ENCODE assay signal across 11 mouse cellular contexts in genomic region chr12:59133437-59133999, GRCm38 (mm10). TPM values are rescaled to one million over a fixed set of nuclear protein-coding genes. Genes with fewer than 3 reads are reported as not detected.
DNase-seq lines count a peak whose midpoint lies in the region; ATAC-seq and TF ChIP-seq lines count a peak whose summit lies in the region.
"Had no signal": no experiment of that assay in that cellular context is flagged by ENCODE, and none has a peak within 500 bp of the region (broad histone marks: within the 10 kb centered on the region; RNA-seq: fewer than 3 reads in every experiment).

No protein-coding gene starts in this region.

- peak overlapping the region; percentile 16 for H3K4me2 ChIP-seq in heart, embryonic 16.5 days (ENCODE audit: low read depth, low read length)
- peak overlapping the region; percentile 98 for H3K4me2 ChIP-seq in liver, embryonic 12.5 days

- ATAC-seq in heart, embryonic 16.5 days (replicated peaks; ENCODE audit: extremely low read depth, insufficient read depth, low FRiP score) = no peak
- peak; percentile 6 for ATAC-seq in activated CD4-positive, CD25-positive, alpha-beta regulatory T cell, adult 4 months
- ATAC-seq in liver, embryonic 12.5 days = no peak

- no peak overlapping the region for H3K27ac ChIP-seq in heart, embryonic 16.5 days (ENCODE audit: low read length)
- H3K27ac ChIP-seq in liver, embryonic 12.5 days = peak overlapping the region; percentile 91
- H3K27ac ChIP-seq in cerebellum, adult 2 months (ENCODE audit: insufficient read depth, low read length) = no peak overlapping the region
- H3K27ac ChIP-seq: hindbrain, embryonic 10.5 days had no signal

- no peaks in the 10 kb centered on the region for H3K27me3 ChIP-seq in heart, embryonic 16.5 days (ENCODE audit: control insufficient read depth, insufficient read depth, low read length)
- H3K27me3 ChIP-seq in liver, embryonic 12.5 days (replicated peaks) = no peaks in the 10 kb centered on the region
- H3K27me3 ChIP-seq in cerebellum, adult 2 months (ENCODE audit: control insufficient read depth, insufficient read depth, low read length) = no peaks in the 10 kb centered on the region

- no peak for TF ChIP-seq POLR2A in cerebellum, adult 2 months (IDR thresholded peaks at IDR 0.05; ENCODE audit: borderline replicate concordance, insufficient read depth, low read length)

- TF ChIP-seq CTCF in cerebellum, adult 2 months (IDR thresholded peaks at IDR 0.05; ENCODE audit: borderline replicate concordance, insufficient read depth, low read depth, low read length) = no peak

- peak overlapping the region; percentile 20; the same call in 1 of the 2 replicates for H3K4me3 ChIP-seq in heart, embryonic 16.5 days (ENCODE audit: low read length)
- H3K4me3 ChIP-seq in liver, embryonic 12.5 days = peak overlapping the region; percentile 81
- H3K4me3 ChIP-seq in cerebellum, adult 2 months (replicated peaks; ENCODE audit: insufficient read depth, low read depth, low read length) = no peak overlapping the region

- H3K4me1 ChIP-seq in heart, embryonic 16.5 days (ENCODE audit: control insufficient read depth, insufficient read depth, low read length) = peaks cover 21% of the 10 kb centered on the region
- peaks cover 63% of the 10 kb centered on the region for H3K4me1 ChIP-seq in liver, embryonic 12.5 days
- H3K4me1 ChIP-seq in cerebellum, adult 2 months (ENCODE audit: control insufficient read depth, insufficient read depth, low read length) = peaks cover 6% of the 10 kb centered on the region

- intact Hi-C loops in heart, postnatal 10 days (cut with DNase I) = no loop called here

- H3K9me3 ChIP-seq in heart, embryonic 16.5 days (replicated peaks; ENCODE audit: control insufficient read depth, low read length) = no peaks in the 10 kb centered on the region
- no peaks in the 10 kb centered on the region for H3K9me3 ChIP-seq in liver, embryonic 12.5 days (replicated peaks)
- H3K9me3 ChIP-seq: hindbrain, embryonic 10.5 days had no signal

- peaks cover 7% of the 10 kb centered on the region for H3K36me3 ChIP-seq in heart, embryonic 16.5 days (ENCODE audit: control insufficient read depth, insufficient read depth)
- H3K36me3 ChIP-seq in liver, embryonic 12.5 days = peaks cover 22% of the 10 kb centered on the region

- WGBS in heart, embryonic 16.5 days = 77% methylated on average over 10 of the region's 10 CpGs
- 62% methylated on average over 10 of the region's 10 CpGs for WGBS in liver, embryonic 12.5 days (ENCODE audit: insufficient replicate concordance)
- 85% methylated on average over 10 of the region's 10 CpGs for WGBS in cerebellum, adult 2 months

- H3K9ac ChIP-seq in heart, embryonic 16.5 days (ENCODE audit: low read length) = no peak overlapping the region
- H3K9ac ChIP-seq in liver, embryonic 12.5 days = peak overlapping the region; percentile 92

- DNase-seq in heart, postnatal 10 days = no peak
- peak; percentile 47 for DNase-seq in 416B (ENCODE audit: low read depth)
- DNase-seq in frontal cortex, adult 2 months (ENCODE audit: extremely low spot score in 1 of 2, low spot score in 1 of 2) = no peak
- DNase-seq in cerebellum, adult 2 months = no peak
- no peak for DNase-seq in adrenal gland, adult 18-20 months (ENCODE audit: low spot score in 2 of 2)
- DNase-seq: adrenal gland, adult 8-10 months; gastrocnemius, postnatal 10 days had no signal

RNA-seq across cellular contexts. Expression of gene Mia2, which starts 37.9 kb away (rescaled TPM):
- polyA plus RNA-seq in heart, embryonic 16.5 days (2015; fragmentation: Nextera tagmentation; extraction: Ambion mirVana) = 43.0 and 63.6 TPM in 2 replicates
- 10 to 100 TPM; 62.8 to 65.1 TPM for total RNA-seq in heart, postnatal 10 days (2021)
- polyA plus RNA-seq in activated CD4-positive, CD25-positive, alpha-beta regulatory T cell, adult 4 months (2017; shearing (Covaris generic)) = 10 to 100 TPM; 24.9 to 32.7 TPM
- 52.6 and 59.3 TPM in 2 replicates for polyA plus RNA-seq in liver, embryonic 12.5 days (2016; fragmentation: Nextera tagmentation; extraction: Ambion mirVana)
- 55.1 and 61.7 TPM in 2 replicates for polyA plus RNA-seq in frontal cortex, adult 2 months (2012; rRNA removed)
- polyA plus RNA-seq in cerebellum, adult 2 months (2012; rRNA removed) = 59.2 and 59.8 TPM in 2 replicates
- 100 to 1,000 TPM in 1 of 2 experiments, 10 to 100 TPM in 1; 85.7 to 150 TPM for total RNA-seq in adrenal gland, adult 18-20 months (2021)
